Mouse (Mus musculus) B cell, adult 2 months (primary cell): ENCODE measurements around the gene Aup1.

ENCODE experiments used
- DNase-seq, 2 experiments: peaks; one replicate each; pipeline ENCODE4 v3.0.0; 2022

Gene Aup1

GRCm38 (mm10) chr6:83054074-83054851, at the start of gene Aup1:
Aup1 (plus strand) TSS chr6:83054521.
- DNase-seq = peak; percentile 96 to 97

- peak; percentile 55 to 57 for DNase-seq
These were observed 49.4 kb upstream of the Aup1 start for GRCm38 (mm10) chr6:83004872-83005271.

- no peak for DNase-seq
These were observed 48.8 kb upstream of the Aup1 start for GRCm38 (mm10) chr6:83005444-83006011.

- no peak for DNase-seq
These were observed 48.2 kb upstream of the Aup1 start for GRCm38 (mm10) chr6:83006114-83006513.

GRCm38 (mm10) chr6:83008659-83009058, 45.7 kb upstream of the Aup1 start:
- no peak for DNase-seq

GRCm38 (mm10) chr6:83010010-83010409, 44.3 kb upstream of the Aup1 start:
- DNase-seq = no peak

GRCm38 (mm10) chr6:83011255-83011654, 43.1 kb upstream of the Aup1 start:
- DNase-seq = peak; percentile 49 to 56

GRCm38 (mm10) chr6:83011756-83012155, 42.6 kb upstream of the Aup1 start:
- DNase-seq = no peak

GRCm38 (mm10) chr6:83013444-83013843, 40.9 kb upstream of the Aup1 start:
- peak; percentile 47 to 53 for DNase-seq

GRCm38 (mm10) chr6:83014482-83015466, 39.5 kb upstream of the Aup1 start:
- no peak for DNase-seq

GRCm38 (mm10) chr6:83015749-83016148, 38.6 kb upstream of the Aup1 start:
- no peak for DNase-seq

- DNase-seq = no peak
These were observed 37.1 kb upstream of the Aup1 start for GRCm38 (mm10) chr6:83017190-83017589.

GRCm38 (mm10) chr6:83019044-83019443, 35.3 kb upstream of the Aup1 start:
- DNase-seq = no peak

GRCm38 (mm10) chr6:83020121-83020520, 34.2 kb upstream of the Aup1 start:
- DNase-seq = no peak

- no peak for DNase-seq
These were observed 33.3 kb upstream of the Aup1 start for GRCm38 (mm10) chr6:83020836-83021593.

GRCm38 (mm10) chr6:83023008-83023407, 31.3 kb upstream of the Aup1 start:
- no peak for DNase-seq

- DNase-seq = no peak
These were observed 30.5 kb upstream of the Aup1 start for GRCm38 (mm10) chr6:83023786-83024185.

GRCm38 (mm10) chr6:83024421-83024820, 29.9 kb upstream of the Aup1 start:
- no peak for DNase-seq

GRCm38 (mm10) chr6:83025221-83025620, 29.1 kb upstream of the Aup1 start:
- DNase-seq = no peak

- DNase-seq = no peak
These were observed 27.0 kb upstream of the Aup1 start for GRCm38 (mm10) chr6:83027293-83027692.

GRCm38 (mm10) chr6:83027706-83028105, 26.6 kb upstream of the Aup1 start:
- DNase-seq = no peak

GRCm38 (mm10) chr6:83029777-83030176, 24.5 kb upstream of the Aup1 start:
- DNase-seq = no peak

- no peak for DNase-seq
These were observed 23.2 kb upstream of the Aup1 start for GRCm38 (mm10) chr6:83031111-83031510.
